9 mouse cellular contexts compared by ENCODE assay signal in genomic region chr11:77442186-77443170, GRCm38 (mm10). TPM values are rescaled to one million over a fixed set of nuclear protein-coding genes. Genes with fewer than 3 reads are reported as not detected.
DNase-seq lines count a peak whose midpoint lies in the region; ATAC-seq and TF ChIP-seq lines count a peak whose summit lies in the region.
"Had no signal": no experiment of that assay in that cellular context is flagged by ENCODE, and none has a peak within 500 bp of the region (broad histone marks: within the 10 kb centered on the region; RNA-seq: fewer than 3 reads in every experiment).

No protein-coding gene starts in this region.

- TF ChIP-seq CTCF in cortical plate, adult 2 months (IDR thresholded peaks at IDR 0.05; ENCODE audit: extremely low read depth, insufficient read depth, low read length), result no peak

- peaks cover 5% of the 10 kb centered on the region; the same call in 1 of the 2 replicates for H3K4me1 ChIP-seq in heart, embryonic 11.5 days (ENCODE audit: control insufficient read depth, insufficient read depth, low read length)
- peaks cover 4% of the 10 kb centered on the region; the same call in 1 of the 2 replicates for H3K4me1 ChIP-seq in cortical plate, adult 2 months (ENCODE audit: control insufficient read depth, insufficient read depth, low read length)
- H3K4me1 ChIP-seq: midbrain, embryonic 12.5 days had no signal

- intact Hi-C loops in heart, postnatal 25 days (cut with DNase I), result no loop called here

- no peak overlapping the region for H3K4me2 ChIP-seq in heart, embryonic 11.5 days
- H3K4me2 ChIP-seq: midbrain, embryonic 12.5 days had no signal

- no peaks in the 10 kb centered on the region for H3K9me3 ChIP-seq in heart, embryonic 11.5 days (replicated peaks; ENCODE audit: control insufficient read depth, low read length)
- H3K9me3 ChIP-seq: midbrain, embryonic 12.5 days had no signal

- 70% methylated on average over 7 of the region's 7 CpGs for WGBS in heart, embryonic 11.5 days (ENCODE audit: insufficient replicate concordance)

- TF ChIP-seq POLR2A in cortical plate, adult 2 months (IDR thresholded peaks at IDR 0.05; ENCODE audit: extremely low read depth, insufficient read depth, low read length), result no peak

- ATAC-seq in heart, embryonic 11.5 days (replicated peaks; ENCODE audit: insufficient number of reproducible peaks, low FRiP score, low TSS enrichment), result no peak
- no peak for ATAC-seq in CD4-positive, CD25-positive, alpha-beta regulatory T cell, adult 4 months

- peak; percentile 87 to 93 for DNase-seq in heart, adult 18-20 months
- DNase-seq in heart, postnatal 25 days (ENCODE audit: low spot score), result peak; percentile 74
- peak; percentile 90 for DNase-seq in lung, postnatal 36 days
- no peak for DNase-seq in right cerebral cortex, postnatal 4 days
- DNase-seq in frontal cortex, postnatal 25 days (ENCODE audit: low spot score in 2 of 2), result no peak

- H3K27me3 ChIP-seq in heart, embryonic 11.5 days (ENCODE audit: control insufficient read depth, insufficient read depth, low read length), result no peaks in the 10 kb centered on the region
- H3K27me3 ChIP-seq: midbrain, embryonic 12.5 days had no signal

- H3K36me3 ChIP-seq in heart, embryonic 11.5 days (ENCODE audit: control insufficient read depth, insufficient read depth, low read length), result peaks cover 18% of the 10 kb centered on the region

- H3K4me3 ChIP-seq in heart, embryonic 11.5 days (ENCODE audit: low read depth, low read length), result no peak overlapping the region
- no peak overlapping the region for H3K4me3 ChIP-seq in cortical plate, adult 2 months (ENCODE audit: insufficient read depth, low read length)
- H3K4me3 ChIP-seq: midbrain, embryonic 12.5 days had no signal

- no peak overlapping the region for H3K27ac ChIP-seq in heart, embryonic 11.5 days (ENCODE audit: low read depth, low read length)
- peak overlapping the region; percentile 82 for H3K27ac ChIP-seq in cortical plate, adult 2 months (ENCODE audit: insufficient read depth, low read length)
- H3K27ac ChIP-seq: midbrain, embryonic 12.5 days had no signal

- H3K9ac ChIP-seq in heart, embryonic 11.5 days (ENCODE audit: low read depth, low read length), result no peak overlapping the region
- H3K9ac ChIP-seq: midbrain, embryonic 12.5 days had no signal

RNA-seq across cellular contexts. Expression of gene Coro6, which starts 19.7 kb away (rescaled TPM):
- 100 to 1,000 TPM; 207 to 208 TPM for total RNA-seq in heart, adult 18-20 months (2021)
- 35.3 and 38.9 TPM in 2 replicates for polyA plus RNA-seq in heart, embryonic 11.5 days (2014; fragmentation: Nextera tagmentation; extraction: Ambion mirVana)
- 154 and 169 TPM in 2 replicates for polyA plus RNA-seq in cortical plate, adult 2 months (2012; rRNA removed)
- total RNA-seq in heart, postnatal 25 days (2021), result 100 to 1,000 TPM; 203 to 217 TPM
- polyA plus RNA-seq in CD4-positive, CD25-positive, alpha-beta regulatory T cell, adult 4 months (2017; shearing (Covaris generic)), result not detected

RNA-seq across cellular contexts. Expression of gene Ankrd13b, which starts 47.0 kb away (rescaled TPM):
- 10 to 100 TPM in 1 of 2 experiments, 1 to 10 TPM in 1; 9.2 to 11.2 TPM for total RNA-seq in heart, adult 18-20 months (2021)
- 3.0 and 3.4 TPM in 2 replicates for polyA plus RNA-seq in heart, embryonic 11.5 days (2014; fragmentation: Nextera tagmentation; extraction: Ambion mirVana)
- 150 and 151 TPM in 2 replicates for polyA plus RNA-seq in cortical plate, adult 2 months (2012; rRNA removed)
- 10 to 100 TPM; 10.7 to 11.7 TPM for total RNA-seq in heart, postnatal 25 days (2021)
- 1 to 10 TPM; 1.3 to 1.4 TPM for polyA plus RNA-seq in CD4-positive, CD25-positive, alpha-beta regulatory T cell, adult 4 months (2017; shearing (Covaris generic))

RNA-seq across cellular contexts. Expression of gene Git1, which starts 50.9 kb away (rescaled TPM):
- 10 to 100 TPM; 54.7 to 58.9 TPM for total RNA-seq in heart, adult 18-20 months (2021)
- polyA plus RNA-seq in heart, embryonic 11.5 days (2014; fragmentation: Nextera tagmentation; extraction: Ambion mirVana), result 13.3 and 15.1 TPM in 2 replicates
- 204 and 230 TPM in 2 replicates for polyA plus RNA-seq in cortical plate, adult 2 months (2012; rRNA removed)
- 10 to 100 TPM; 51.3 TPM for total RNA-seq in heart, postnatal 25 days (2021)
- polyA plus RNA-seq in CD4-positive, CD25-positive, alpha-beta regulatory T cell, adult 4 months (2017; shearing (Covaris generic)), result 10 to 100 TPM in 1 of 2 experiments, 1 to 10 TPM in 1; 9.6 to 10.9 TPM

Comparison
In these comparisons a context has a peak if more than half of its experiments do, and no peak if none do; other contexts are left out.
1. DNase-seq: peak in heart, adult 18-20 months (2 of 2), heart, postnatal 25 days (single experiment) and lung, postnatal 36 days (single experiment); none in right cerebral cortex, postnatal 4 days (single experiment) and frontal cortex, postnatal 25 days (0 of 2).
2. RNA of gene Coro6, which starts 19.7 kb away (polyA plus RNA-seq): 154 to 169 TPM in cortical plate, adult 2 months and 35.3 to 38.9 TPM in heart, embryonic 11.5 days; not detected in CD4-positive, CD25-positive, alpha-beta regulatory T cell, adult 4 months; every median in the first group is over 10 times any median in the second.
3. RNA of gene Ankrd13b, which starts 47.0 kb away (polyA plus RNA-seq): 150 to 151 TPM in cortical plate, adult 2 months; 3.0 to 3.4 TPM in heart, embryonic 11.5 days and 1.3 to 1.4 TPM in CD4-positive, CD25-positive, alpha-beta regulatory T cell, adult 4 months; every median in the first group is over 10 times any median in the second.
4. RNA of gene Git1, which starts 50.9 kb away (polyA plus RNA-seq): 204 to 230 TPM in cortical plate, adult 2 months; 13.3 to 15.1 TPM in heart, embryonic 11.5 days and 9.6 to 10.9 TPM in CD4-positive, CD25-positive, alpha-beta regulatory T cell, adult 4 months; every median in the first group is over 10 times any median in the second.